17 mouse cellular contexts compared by ENCODE assay signal in genomic region chr6:88928576-88928975, GRCm38 (mm10). TPM values are rescaled to one million over a fixed set of nuclear protein-coding genes. Genes with fewer than 3 reads are reported as not detected.
DNase-seq lines count a peak whose midpoint lies in the region; ATAC-seq and TF ChIP-seq lines count a peak whose summit lies in the region.
"Had no signal": no experiment of that assay in that cellular context is flagged by ENCODE, and none has a peak within 500 bp of the region (broad histone marks: within the 10 kb centered on the region; RNA-seq: fewer than 3 reads in every experiment).

No protein-coding gene starts in this region.

- H3K9ac ChIP-seq in heart, embryonic 14.5 days (ENCODE audit: low read length), result peak overlapping the region; percentile 8; the same call in 1 of the 2 replicates
- no peak overlapping the region for H3K9ac ChIP-seq in midbrain, embryonic 14.5 days (replicated peaks; ENCODE audit: low read length)
- no peak overlapping the region for H3K9ac ChIP-seq in midbrain, postnatal 0 days (replicated peaks; ENCODE audit: low read length, poor library complexity, severe bottlenecking)
- H3K9ac ChIP-seq: heart, embryonic 15.5 days had no signal

- H3K9me3 ChIP-seq in heart, embryonic 14.5 days (ENCODE audit: control insufficient read depth, low read length), result no peaks in the 10 kb centered on the region
- no peaks in the 10 kb centered on the region for H3K9me3 ChIP-seq in midbrain, embryonic 14.5 days (ENCODE audit: control insufficient read depth, low read length)
- H3K9me3 ChIP-seq in midbrain, postnatal 0 days (ENCODE audit: low read length), result no peaks in the 10 kb centered on the region
- H3K9me3 ChIP-seq in embryonic facial prominence, embryonic 10.5 days, result no peaks in the 10 kb centered on the region
- H3K9me3 ChIP-seq: heart, embryonic 15.5 days had no signal

- no peak overlapping the region for H3K4me3 ChIP-seq in heart, embryonic 14.5 days (ENCODE audit: control insufficient read depth in 1 of 2, insufficient read depth in 1 of 2, low read depth in 1 of 2, low read length in 2 of 2)
- H3K4me3 ChIP-seq in midbrain, embryonic 14.5 days (replicated peaks; ENCODE audit: low read depth, low read length), result no peak overlapping the region
- no peak overlapping the region for H3K4me3 ChIP-seq in midbrain, postnatal 0 days (ENCODE audit: low read depth, low read length)
- H3K4me3 ChIP-seq in embryonic facial prominence, embryonic 10.5 days, result no peak overlapping the region
- H3K4me3 ChIP-seq: heart, embryonic 15.5 days had no signal

- peak; percentile 83 to 88 for DNase-seq in adrenal gland, adult (ENCODE audit: inconsistent age in 2 of 2, low spot score in 1 of 2)
- no peak for DNase-seq in adrenal gland, postnatal 4 days (ENCODE audit: low spot score in 2 of 2)
- no peak for DNase-seq in heart, adult 8-10 months (ENCODE audit: low spot score)
- DNase-seq in midbrain, embryonic 14.5 days, result peak; percentile 38
- no peak for DNase-seq in midbrain, postnatal 0 days (ENCODE audit: low spot score)
- no peak for DNase-seq in embryonic facial prominence, embryonic 10.5 days (ENCODE audit: low spot score)
- no peak for DNase-seq in gastrocnemius, postnatal 25 days
- DNase-seq: kidney, adult 18-20 months; kidney, postnatal 10 days; left cerebral cortex, postnatal 4 days; lung, adult 18-20 months; right cerebral cortex, postnatal 25 days; thymus, postnatal 25 days had no signal

- no peaks in the 10 kb centered on the region for H3K36me3 ChIP-seq in heart, embryonic 14.5 days (ENCODE audit: control insufficient read depth, insufficient read depth, low read length)
- no peaks in the 10 kb centered on the region for H3K36me3 ChIP-seq in midbrain, embryonic 14.5 days (ENCODE audit: control insufficient read depth, insufficient read depth, low read length)
- H3K36me3 ChIP-seq in midbrain, postnatal 0 days (ENCODE audit: insufficient read depth, low read length), result no peaks in the 10 kb centered on the region
- H3K36me3 ChIP-seq in embryonic facial prominence, embryonic 10.5 days (replicated peaks), result no peaks in the 10 kb centered on the region
- H3K36me3 ChIP-seq: heart, embryonic 15.5 days had no signal

- peaks cover 24 to 51% of the 10 kb centered on the region in 2 experiments for H3K4me1 ChIP-seq in heart, embryonic 14.5 days (ENCODE audit: control insufficient read depth in 2 of 2, insufficient read depth in 2 of 2, low read length in 2 of 2)
- H3K4me1 ChIP-seq in midbrain, embryonic 14.5 days (ENCODE audit: control insufficient read depth, insufficient read depth, low read length), result peaks cover 51% of the 10 kb centered on the region
- H3K4me1 ChIP-seq in midbrain, postnatal 0 days (ENCODE audit: insufficient read depth, low read length), result peaks cover 12% of the 10 kb centered on the region; the same call in 1 of the 2 replicates
- H3K4me1 ChIP-seq in embryonic facial prominence, embryonic 10.5 days, result peaks cover 77% of the 10 kb centered on the region

- no peaks in the 10 kb centered on the region for H3K27me3 ChIP-seq in heart, embryonic 14.5 days (ENCODE audit: control insufficient read depth, insufficient read depth, low read length)
- no peaks in the 10 kb centered on the region for H3K27me3 ChIP-seq in midbrain, embryonic 14.5 days (ENCODE audit: control insufficient read depth, insufficient read depth, low read length)
- H3K27me3 ChIP-seq in midbrain, postnatal 0 days (ENCODE audit: insufficient read depth, low read length), result no peaks in the 10 kb centered on the region
- H3K27me3 ChIP-seq in embryonic facial prominence, embryonic 10.5 days (replicated peaks; ENCODE audit: low read depth, poor library complexity, severe bottlenecking), result peaks cover 17% of the 10 kb centered on the region
- H3K27me3 ChIP-seq: heart, embryonic 15.5 days had no signal

- no peak for TF ChIP-seq CTCF in midbrain, postnatal 0 days (IDR thresholded peaks at IDR 0.05)

- no peak overlapping the region for H3K27ac ChIP-seq in heart, embryonic 14.5 days (replicated peaks in 1 of 2; ENCODE audit: control insufficient read depth in 1 of 2, insufficient read depth in 1 of 2, low read depth in 2 of 2, low read length in 2 of 2)
- H3K27ac ChIP-seq in midbrain, embryonic 14.5 days (replicated peaks; ENCODE audit: low read depth, low read length), result peak overlapping the region; percentile 81
- H3K27ac ChIP-seq in midbrain, postnatal 0 days (ENCODE audit: low read depth, low read length), result no peak overlapping the region
- peak overlapping the region; percentile 45; the same call in 1 of the 2 replicates for H3K27ac ChIP-seq in embryonic facial prominence, embryonic 10.5 days (replicated peaks)
- H3K27ac ChIP-seq: heart, embryonic 15.5 days had no signal

- no peak for ATAC-seq in heart, embryonic 14.5 days (ENCODE audit: insufficient number of reproducible peaks, insufficient read depth, low FRiP score, low read depth)
- no peak for ATAC-seq in midbrain, embryonic 14.5 days (ENCODE audit: low FRiP score, low TSS enrichment)
- no peak for ATAC-seq in midbrain, postnatal 0 days (ENCODE audit: low FRiP score)

- 62% methylated on average over 5 of the region's 5 CpGs for WGBS in heart, embryonic 14.5 days
- 63% methylated on average over 5 of the region's 5 CpGs for WGBS in midbrain, embryonic 14.5 days
- WGBS in midbrain, postnatal 0 days, result 63% methylated on average over 5 of the region's 5 CpGs
- WGBS in embryonic facial prominence, embryonic 10.5 days, result 85% methylated on average over 5 of the region's 5 CpGs

- no peak overlapping the region for H3K4me2 ChIP-seq in heart, embryonic 14.5 days (ENCODE audit: low read length)
- H3K4me2 ChIP-seq in midbrain, embryonic 14.5 days (ENCODE audit: low read length), result no peak overlapping the region
- H3K4me2 ChIP-seq in midbrain, postnatal 0 days (ENCODE audit: low read depth, low read length, poor library complexity, severe bottlenecking), result no peak overlapping the region
- H3K4me2 ChIP-seq: heart, embryonic 15.5 days had no signal

RNA-seq across cellular contexts. Expression of gene Tpra1, which starts 26.5 kb away (rescaled TPM):
- 100 to 1,000 TPM; 112 to 121 TPM for total RNA-seq in adrenal gland, postnatal 4 days (2021)
- polyA plus RNA-seq in heart, embryonic 14.5 days (2014; fragmentation: Nextera tagmentation; extraction: Ambion mirVana), result 36.8 and 39.5 TPM in 2 replicates
- 10 to 100 TPM; 29.0 to 36.3 (median 32.2) TPM for total RNA-seq in heart, adult 8-10 months (2022)
- polyA plus RNA-seq in midbrain, embryonic 14.5 days (2014; fragmentation: Nextera tagmentation; extraction: Ambion mirVana), result 50.0 and 77.0 TPM in 2 replicates
- 65.7 and 69.7 TPM in 2 replicates for total RNA-seq in midbrain, postnatal 0 days (2014; rRNA removed)
- 52.7 and 67.5 TPM in 2 replicates for polyA plus RNA-seq in midbrain, postnatal 0 days (2015; fragmentation: Nextera tagmentation; extraction: Ambion mirVana)
- 54.4 and 56.7 TPM in 2 replicates for polyA plus RNA-seq in embryonic facial prominence, embryonic 10.5 days (2016; fragmentation: Nextera tagmentation; extraction: Ambion mirVana)
- total RNA-seq in gastrocnemius, postnatal 25 days (2021), result 10 to 100 TPM; 23.4 to 46.4 TPM

RNA-seq across cellular contexts. Expression of gene Mcm2, which starts 30.0 kb away (rescaled TPM):
- 10 to 100 TPM; 69.6 to 83.3 TPM for total RNA-seq in adrenal gland, postnatal 4 days (2021)
- polyA plus RNA-seq in heart, embryonic 14.5 days (2014; fragmentation: Nextera tagmentation; extraction: Ambion mirVana), result 79.2 and 83.9 TPM in 2 replicates
- 1 to 10 TPM; 4.7 to 6.7 (median 5.6) TPM for total RNA-seq in heart, adult 8-10 months (2022)
- polyA plus RNA-seq in midbrain, embryonic 14.5 days (2014; fragmentation: Nextera tagmentation; extraction: Ambion mirVana), result 22.2 and 39.0 TPM in 2 replicates
- 11.4 and 16.2 TPM in 2 replicates for total RNA-seq in midbrain, postnatal 0 days (2014; rRNA removed)
- 7.6 and 7.7 TPM in 2 replicates for polyA plus RNA-seq in midbrain, postnatal 0 days (2015; fragmentation: Nextera tagmentation; extraction: Ambion mirVana)
- polyA plus RNA-seq in embryonic facial prominence, embryonic 10.5 days (2016; fragmentation: Nextera tagmentation; extraction: Ambion mirVana), result 262 and 280 TPM in 2 replicates
- total RNA-seq in gastrocnemius, postnatal 25 days (2021), result 1 to 10 TPM; 4.6 to 6.5 TPM

RNA-seq across cellular contexts. Expression of gene Podxl2, which starts 53.7 kb away (rescaled TPM):
- total RNA-seq in adrenal gland, postnatal 4 days (2021), result 10 to 100 TPM; 60.1 to 62.8 TPM
- 49.9 and 51.6 TPM in 2 replicates for polyA plus RNA-seq in heart, embryonic 14.5 days (2014; fragmentation: Nextera tagmentation; extraction: Ambion mirVana)
- 10 to 100 TPM; 13.7 to 14.8 (median 14.2) TPM for total RNA-seq in heart, adult 8-10 months (2022)
- 525 and 630 TPM in 2 replicates for polyA plus RNA-seq in midbrain, embryonic 14.5 days (2014; fragmentation: Nextera tagmentation; extraction: Ambion mirVana)
- 883 and 1,011 TPM in 2 replicates for total RNA-seq in midbrain, postnatal 0 days (2014; rRNA removed)
- polyA plus RNA-seq in midbrain, postnatal 0 days (2015; fragmentation: Nextera tagmentation; extraction: Ambion mirVana), result 727 and 776 TPM in 2 replicates
- polyA plus RNA-seq in embryonic facial prominence, embryonic 10.5 days (2016; fragmentation: Nextera tagmentation; extraction: Ambion mirVana), result 52.1 and 56.3 TPM in 2 replicates
- 10 to 100 TPM; 49.4 to 53.0 TPM for total RNA-seq in gastrocnemius, postnatal 25 days (2021)
- total RNA-seq: granulocyte monocyte progenitor cell, adult 5-6 weeks; MEL had no signal

Comparison
In these comparisons a context has a peak if more than half of its experiments do, and no peak if none do; other contexts are left out.
1. DNase-seq: peak in adrenal gland, adult (2 of 2) and midbrain, embryonic 14.5 days (single experiment); none in adrenal gland, postnatal 4 days (0 of 2), heart, adult 8-10 months (single experiment), midbrain, postnatal 0 days (single experiment), embryonic facial prominence, embryonic 10.5 days (single experiment) and gastrocnemius, postnatal 25 days (single experiment).
2. H3K27ac ChIP-seq: peak in midbrain, embryonic 14.5 days (single experiment) and embryonic facial prominence, embryonic 10.5 days (single experiment); none in heart, embryonic 14.5 days (0 of 2) and midbrain, postnatal 0 days (single experiment).
3. RNA of gene Podxl2, which starts 53.7 kb away (total RNA-seq): 883 to 1,011 TPM in midbrain, postnatal 0 days; 60.1 to 62.8 TPM in adrenal gland, postnatal 4 days, 49.4 to 53.0 TPM in gastrocnemius, postnatal 25 days and 13.7 to 14.8 TPM in heart, adult 8-10 months; every median in the first group is over 10 times any median in the second.